Mouse (Mus musculus) adipocyte (in vitro differentiated cells): ENCODE data around the gene Tmem136.

Experiments used
- DNase-seq: peaks from one replicate; pipeline ENCODE4 v3.0.0-alpha.2; 2016; ENCODE audit warnings: low spot score

The Tmem136 gene

GRCm38 (mm10) chr9:43108081-43108480 is 8.3 kb downstream of the Tmem136 start:
- peak; percentile 24 for DNase-seq

DNA sequence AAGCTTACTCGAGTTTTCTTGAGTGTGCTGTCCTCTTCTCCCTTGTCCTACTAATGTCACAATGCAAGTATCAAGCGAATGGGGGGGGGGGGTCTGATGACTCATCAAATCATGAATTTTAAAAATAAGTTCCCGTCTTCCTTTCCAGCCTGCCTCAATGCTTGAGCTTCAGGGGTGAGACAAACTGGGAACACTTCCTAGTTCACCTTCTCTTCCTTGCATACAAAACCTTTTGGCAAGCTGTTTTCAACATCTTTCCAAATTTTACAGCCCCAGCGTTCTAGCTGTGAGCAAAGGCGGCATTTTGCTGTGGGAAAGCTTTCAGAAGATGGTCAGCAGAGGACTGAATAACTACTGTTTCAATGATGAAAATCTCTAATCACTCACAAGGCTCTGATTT is 8.8 kb downstream of the Tmem136 start:
- DNase-seq: no peak

DNA sequence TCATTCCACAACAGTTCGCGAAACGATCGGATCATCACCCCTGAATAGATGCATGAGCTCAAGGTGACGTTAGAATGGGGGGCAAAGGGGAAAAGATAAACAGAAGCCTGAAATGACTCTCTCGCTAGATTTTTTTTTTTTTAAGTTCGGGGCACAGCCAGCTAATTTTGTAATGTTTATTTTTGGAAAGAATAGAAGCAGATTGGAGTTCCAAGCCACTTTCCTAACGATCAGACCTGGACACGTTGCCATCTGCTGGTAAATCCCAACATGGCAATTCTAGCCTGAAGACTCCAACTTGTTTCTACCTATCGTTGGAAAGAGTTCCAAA is 9.2 kb downstream of the Tmem136 start, which contains the start of gene Arhgef12:
TSS of gene Arhgef12 (minus strand) at position 53 of the 331 bp plus-strand sequence.
- peak; percentile 91 for DNase-seq

GRCm38 (mm10) chr9:43106426-43107186 is 9.8 kb downstream of the Tmem136 start:
- DNase-seq: peak; percentile 73

- DNase-seq: peak; percentile 91
Measured at GRCm38 (mm10) chr9:43105664-43106361, 10.6 kb downstream of the Tmem136 start.

DNA sequence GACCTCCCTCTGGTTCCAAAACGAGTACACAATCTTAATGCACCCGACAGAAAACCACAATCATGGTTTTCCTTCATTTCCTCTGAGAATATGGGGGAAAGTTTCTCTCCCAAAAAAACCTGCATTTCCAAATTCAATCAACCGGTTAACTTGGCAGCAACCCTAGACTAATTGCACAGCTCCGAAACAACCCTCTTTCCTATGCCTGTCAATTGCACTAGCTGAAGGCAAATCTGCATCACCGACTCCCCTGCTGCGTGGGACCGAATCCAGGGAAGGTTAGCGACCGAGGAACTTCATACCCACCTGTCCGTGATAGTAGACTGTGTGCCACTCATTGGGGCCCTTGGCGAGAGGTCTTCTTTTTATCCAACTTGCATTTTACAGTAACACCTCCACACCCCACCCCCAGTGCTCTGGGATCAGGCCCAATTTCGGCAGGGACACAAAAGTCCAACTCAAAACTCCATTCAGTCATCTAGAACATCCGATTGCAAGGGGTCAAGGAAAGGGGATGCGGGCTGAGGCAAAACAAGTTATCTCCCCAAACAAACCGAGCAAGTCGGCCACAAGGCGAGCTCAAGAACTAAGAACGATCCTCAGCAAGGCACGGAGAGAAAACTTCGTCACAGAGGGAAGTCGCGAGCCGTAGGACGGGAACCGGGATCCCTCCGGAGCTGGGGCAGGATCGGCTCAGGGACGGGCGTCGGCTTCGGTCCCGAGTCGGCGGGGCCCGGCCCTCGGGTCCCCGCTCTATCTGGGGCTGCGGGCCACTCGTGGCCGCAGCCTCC is 11.3 kb downstream of the Tmem136 start:
- DNase-seq: peak; percentile 61

DNA sequence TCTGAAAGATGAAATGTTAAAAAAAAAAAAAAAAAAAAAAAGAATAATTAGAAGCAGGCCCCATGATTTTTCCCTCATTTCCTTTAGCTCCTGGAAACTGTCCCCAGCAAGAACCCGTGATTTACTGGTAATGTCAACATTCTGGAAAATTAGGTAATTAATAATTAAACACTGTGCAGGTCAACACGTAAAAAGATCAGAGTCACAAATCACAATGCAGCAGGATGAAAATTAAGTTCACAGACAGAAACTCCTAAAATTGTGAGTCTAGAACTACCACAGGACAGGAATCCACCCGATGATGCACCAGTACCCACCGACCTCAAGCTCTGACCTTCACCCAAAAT is 11.9 kb downstream of the Tmem136 start:
- DNase-seq: no peak

GRCm38 (mm10) chr9:43103675-43104299 is 12.6 kb downstream of the Tmem136 start:
- peak; percentile 39 for DNase-seq

DNA sequence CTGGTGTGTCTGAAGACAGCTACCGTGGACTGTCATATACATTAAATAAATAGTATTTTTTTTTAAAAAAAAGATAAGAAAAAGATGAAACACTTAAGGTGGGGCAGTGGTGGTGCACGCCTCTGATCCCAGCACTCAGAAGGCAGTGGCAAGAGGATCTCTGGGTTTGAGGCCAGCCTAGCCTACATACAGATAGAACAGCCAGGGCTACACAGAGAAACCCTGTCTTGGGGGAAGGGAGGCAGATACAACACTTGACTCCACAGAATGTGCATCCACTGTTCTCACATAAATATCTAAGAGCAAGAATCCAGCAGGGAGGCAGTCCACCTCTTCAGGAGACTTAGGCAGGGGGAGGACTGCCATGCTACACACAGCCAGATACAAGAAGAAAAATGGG is 13.4 kb downstream of the Tmem136 start:
- DNase-seq: no peak

- DNase-seq: no peak
Measured at GRCm38 (mm10) chr9:43101936-43102595, 14.3 kb downstream of the Tmem136 start.

GRCm38 (mm10) chr9:43098922-43099321 is 17.4 kb downstream of the Tmem136 start:
- no peak for DNase-seq

DNA sequence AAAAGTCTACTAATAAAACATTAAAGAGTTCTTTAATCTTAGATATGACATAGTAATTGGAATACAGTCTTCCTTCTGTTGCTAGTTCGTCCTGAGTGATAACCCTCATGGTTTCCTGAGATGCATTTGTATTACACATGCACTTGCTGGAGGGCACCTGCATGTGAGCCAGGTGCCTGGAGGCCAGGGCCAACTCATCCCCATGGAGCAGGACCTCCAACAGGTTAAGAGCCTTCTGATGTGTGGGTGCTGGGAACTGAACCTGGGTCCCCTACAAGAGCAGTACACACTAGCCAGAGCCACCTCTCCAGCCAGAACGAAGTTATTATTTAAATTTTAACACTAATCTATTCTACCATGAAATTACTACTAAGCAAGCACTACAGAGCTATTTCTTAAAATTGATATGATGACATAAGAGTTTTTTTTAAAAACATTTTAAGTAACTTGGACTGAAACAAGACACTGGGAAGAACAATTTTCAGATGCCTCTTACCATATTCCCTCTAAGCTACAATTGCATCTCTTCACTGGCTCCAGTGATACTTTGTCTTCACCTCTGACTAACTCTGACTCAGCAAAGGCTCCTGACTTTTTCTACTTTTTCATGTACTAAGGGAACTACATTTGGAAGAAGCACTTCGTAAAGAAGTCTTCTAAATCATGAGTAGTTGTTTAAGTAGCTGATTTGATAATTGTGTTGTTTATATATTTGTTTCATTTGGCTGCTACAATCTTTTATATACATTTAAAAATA is 18.4 kb downstream of the Tmem136 start:
- DNase-seq: no peak

DNA sequence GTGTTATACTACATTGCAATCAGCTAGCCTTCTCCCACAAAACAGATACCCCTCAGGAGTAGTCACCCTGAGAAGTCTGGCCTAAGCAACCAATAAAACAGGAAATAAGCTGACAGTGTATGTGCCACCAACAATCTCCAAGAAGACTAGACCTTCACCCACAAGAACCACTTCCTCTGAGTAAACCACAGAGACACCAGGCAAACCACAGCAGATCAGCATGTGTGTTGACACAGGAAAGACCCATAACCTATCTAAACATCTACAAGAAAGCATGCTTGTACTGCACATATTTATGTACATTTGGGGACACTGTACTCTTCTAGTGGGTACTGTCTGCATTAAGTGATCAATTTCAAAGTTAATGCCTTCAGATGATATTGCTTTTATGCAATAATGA is 20.0 kb downstream of the Tmem136 start:
- no peak for DNase-seq

- DNase-seq: no peak
Measured at GRCm38 (mm10) chr9:43094828-43095227, 21.5 kb downstream of the Tmem136 start.

- DNase-seq: peak; percentile 71
Measured at GRCm38 (mm10) chr9:43093803-43094202, 22.6 kb downstream of the Tmem136 start.

- DNase-seq: no peak
Measured at GRCm38 (mm10) chr9:43085686-43086285, 30.6 kb downstream of the Tmem136 start.

- DNase-seq: no peak
Measured at GRCm38 (mm10) chr9:43084496-43085362, 31.6 kb downstream of the Tmem136 start.

DNA sequence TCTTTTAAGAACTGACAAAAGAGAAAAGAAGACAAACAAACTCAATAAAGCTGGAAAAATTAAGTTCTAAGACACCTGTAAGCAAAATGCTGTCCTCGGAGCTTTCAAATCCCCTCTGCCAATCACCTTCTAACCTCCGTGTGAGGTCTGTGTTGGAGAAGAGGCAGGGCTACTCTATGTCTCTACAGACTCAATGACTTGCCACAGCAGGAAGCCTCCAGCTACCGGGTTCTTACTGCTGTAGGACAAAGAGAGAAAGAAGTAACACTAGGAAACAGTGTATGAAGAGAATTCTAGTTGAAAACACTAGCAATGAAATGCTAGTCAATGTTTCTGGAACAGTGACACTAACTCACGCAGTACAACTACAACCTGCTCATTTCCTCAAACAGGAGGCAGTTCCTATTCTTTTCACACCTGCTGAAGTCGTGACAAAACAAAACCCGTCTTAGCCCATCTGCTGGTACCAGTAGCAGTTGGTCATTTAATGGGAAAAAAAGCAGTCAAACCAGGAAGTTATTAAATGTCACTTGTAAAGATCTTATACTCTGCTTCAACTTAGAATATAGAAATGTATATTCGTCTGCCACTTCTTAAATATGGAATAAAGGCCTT is 32.8 kb downstream of the Tmem136 start:
- DNase-seq: no peak

DNA sequence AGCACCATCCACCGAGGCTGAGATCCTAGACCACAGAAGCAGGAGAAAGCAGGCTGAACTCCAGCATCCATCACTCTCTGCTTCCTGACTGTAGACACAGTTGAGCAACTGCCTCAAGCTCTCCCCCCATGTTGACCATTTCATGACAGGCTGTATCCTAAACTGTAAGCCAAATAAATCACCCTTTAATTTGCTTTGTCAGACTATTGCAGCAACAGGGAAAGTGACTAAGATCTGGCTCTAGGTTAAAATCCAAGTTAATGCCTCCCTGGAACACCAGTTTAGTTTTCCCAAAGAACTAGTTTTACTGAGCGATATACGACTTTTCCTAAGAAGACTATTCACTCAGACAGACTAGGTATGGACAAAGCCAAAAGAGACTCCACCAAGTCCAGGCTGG is 37.7 kb downstream of the Tmem136 start:
- DNase-seq: no peak
